In the genomic region with DNA sequence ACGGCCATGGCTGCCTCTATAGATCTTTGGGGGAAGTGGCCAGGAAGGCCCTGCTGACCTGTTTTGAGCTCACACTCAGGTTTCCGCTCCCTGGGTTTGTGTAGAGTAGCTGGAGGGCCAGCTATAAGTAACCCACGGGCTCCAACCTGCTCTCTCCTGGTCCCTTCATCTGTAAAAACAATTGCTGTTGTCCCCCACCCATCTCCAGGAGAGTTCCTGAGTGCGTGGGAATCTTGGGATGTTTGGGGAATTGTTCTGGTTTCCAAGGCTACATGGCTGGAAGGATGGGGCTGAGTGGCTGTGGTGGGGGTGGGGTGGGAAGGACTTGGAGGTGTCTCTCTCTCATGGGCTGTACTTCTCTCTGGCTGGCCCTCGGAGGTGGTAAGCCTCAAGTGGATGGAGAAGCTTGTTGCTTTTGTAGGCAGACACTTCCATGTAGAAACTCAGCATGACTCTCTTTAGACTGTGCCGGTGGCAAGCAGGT, we compare ENCODE assay signal across 8 mouse cellular contexts.
DNase-seq lines count a peak whose midpoint lies in the region; ATAC-seq and TF ChIP-seq lines count a peak whose summit lies in the region.

No protein-coding gene starts in this region.

- 25% methylated on average over 6 of the region's 6 CpGs for WGBS in lung, embryonic 16.5 days
- WGBS in lung, adult 2 months = 26% methylated on average over 6 of the region's 6 CpGs
- 40% methylated on average over 6 of the region's 6 CpGs for WGBS in limb, embryonic 13.5 days
- 16% methylated on average over 6 of the region's 6 CpGs for WGBS in neural tube, embryonic 14.5 days

- peak; percentile 38; the same call in 1 of the 2 replicates for ATAC-seq in lung, embryonic 16.5 days (ENCODE audit: low read depth)
- ATAC-seq in limb, embryonic 13.5 days (ENCODE audit: low FRiP score, low read depth) = peak; percentile 57
- ATAC-seq in neural tube, embryonic 14.5 days (ENCODE audit: low read depth) = peak; percentile 53; the same call in 1 of the 2 replicates

- H3K27ac ChIP-seq in lung, embryonic 16.5 days (ENCODE audit: low read length) = no peak overlapping the region
- H3K27ac ChIP-seq in limb, embryonic 13.5 days = no peak overlapping the region
- no peak overlapping the region for H3K27ac ChIP-seq in neural tube, embryonic 14.5 days (ENCODE audit: low read depth, low read length)

- H3K9me3 ChIP-seq in lung, embryonic 16.5 days (ENCODE audit: control insufficient read depth, low read length) = no peaks in the 10 kb centered on the region
- H3K9me3 ChIP-seq in limb, embryonic 13.5 days = no peaks in the 10 kb centered on the region
- H3K9me3 ChIP-seq in neural tube, embryonic 14.5 days (ENCODE audit: control insufficient read depth, low read length) = no peaks in the 10 kb centered on the region

- no peak overlapping the region for H3K4me3 ChIP-seq in lung, embryonic 16.5 days (ENCODE audit: low read length)
- H3K4me3 ChIP-seq in lung, adult 2 months (replicated peaks; ENCODE audit: extremely low read depth, low read depth, low read length) = no peak overlapping the region
- no peak overlapping the region for H3K4me3 ChIP-seq in limb, embryonic 13.5 days
- H3K4me3 ChIP-seq in neural tube, embryonic 14.5 days (ENCODE audit: low read depth, low read length) = no peak overlapping the region

- H3K9ac ChIP-seq in lung, embryonic 16.5 days (ENCODE audit: low read length) = no peak overlapping the region
- no peak overlapping the region for H3K9ac ChIP-seq in limb, embryonic 13.5 days
- no peak overlapping the region for H3K9ac ChIP-seq in neural tube, embryonic 14.5 days (replicated peaks; ENCODE audit: low read depth, low read length)

- DNase-seq in lung, adult 2 months = no peak
- DNase-seq in heart, adult 8-10 months (ENCODE audit: low spot score) = peak; percentile 35
- DNase-seq in cerebellum, adult 9-11 months = no peak
- DNase-seq in ovary, postnatal 14 days (ENCODE audit: low spot score) = no peak
- no peak for DNase-seq in kidney, postnatal 4 days

- no peak for TF ChIP-seq CTCF in lung, adult 2 months (IDR thresholded peaks at IDR 0.05; ENCODE audit: insufficient read depth, low read length)

- peaks cover 58% of the 10 kb centered on the region for H3K27me3 ChIP-seq in lung, embryonic 16.5 days (ENCODE audit: control insufficient read depth, insufficient read depth, low read depth, low read length)
- H3K27me3 ChIP-seq in limb, embryonic 13.5 days = 0 out of 2 replicates have a peak, but pooled peaks cover 7% of the 10 kb centered on the region
- H3K27me3 ChIP-seq in neural tube, embryonic 14.5 days (ENCODE audit: control insufficient read depth, insufficient read depth, low read length) = no peaks in the 10 kb centered on the region; the same call in 1 of the 2 replicates

- H3K4me1 ChIP-seq in lung, embryonic 16.5 days (replicated peaks; ENCODE audit: control insufficient read depth, insufficient read depth, low read length) = peaks cover under 1% of the 10 kb centered on the region; the same call in 1 of the 2 replicates
- peaks cover 12% of the 10 kb centered on the region for H3K4me1 ChIP-seq in lung, adult 2 months (ENCODE audit: control insufficient read depth, insufficient read depth, low read length)
- peaks cover 43% of the 10 kb centered on the region for H3K4me1 ChIP-seq in limb, embryonic 13.5 days
- 0 out of 2 replicates have a peak, but pooled peaks cover 8% of the 10 kb centered on the region for H3K4me1 ChIP-seq in neural tube, embryonic 14.5 days (ENCODE audit: control insufficient read depth, insufficient read depth, low read length)

- H3K4me2 ChIP-seq in lung, embryonic 16.5 days (ENCODE audit: low read depth, low read length) = no peak overlapping the region
- no peak overlapping the region for H3K4me2 ChIP-seq in limb, embryonic 13.5 days (replicated peaks)
- H3K4me2 ChIP-seq in neural tube, embryonic 14.5 days (ENCODE audit: low read depth, low read length) = no peak overlapping the region

- no peaks in the 10 kb centered on the region for H3K36me3 ChIP-seq in lung, embryonic 16.5 days (ENCODE audit: control insufficient read depth, insufficient read depth, low read length)
- no peaks in the 10 kb centered on the region for H3K36me3 ChIP-seq in limb, embryonic 13.5 days
- H3K36me3 ChIP-seq in neural tube, embryonic 14.5 days (ENCODE audit: control insufficient read depth, insufficient read depth, low read length) = no peaks in the 10 kb centered on the region

- no peak for TF ChIP-seq POLR2A in lung, adult 2 months (IDR thresholded peaks at IDR 0.05; ENCODE audit: borderline replicate concordance, extremely low read depth, low read depth, low read length)
